Mouse (Mus musculus) forebrain, embryonic 13.5 days (tissue): ENCODE data around the gene Myl3. TPM values are rescaled to one million over a fixed set of nuclear protein-coding genes. Genes with fewer than 3 reads are reported as not detected.

Experiments
- ATAC-seq: fragments of 200-750 bp; cut with Nextera tagmentation; 2 replicates; pipeline ENCODE4 v1.8.0; 2017
- H3K27ac ChIP-seq: fragments of 300-500 bp; sonication (generic); 2 replicates; pipeline ENCODE4 v1.5.1; 2015; ENCODE audit warnings: inconsistent platforms, mild to moderate bottlenecking, moderate library complexity
- H3K27me3 ChIP-seq: fragments of 300-500 bp; sonication (generic); 2 replicates; pipeline ENCODE4 v1.6.1; 2015; ENCODE audit warnings: mild to moderate bottlenecking, inconsistent platforms
- H3K36me3 ChIP-seq: fragments of 300-500 bp; sonication (generic); 2 replicates; pipeline ENCODE4 v1.6.1; 2015; ENCODE audit warnings: mild to moderate bottlenecking, inconsistent platforms; ENCODE audit not compliant: poor library complexity, severe bottlenecking
- H3K4me1 ChIP-seq: fragments of 300-500 bp; sonication (generic); 2 replicates; pipeline ENCODE4 v1.6.1; 2015; ENCODE audit warnings: inconsistent platforms
- H3K4me2 ChIP-seq: fragments of 300-500 bp; sonication (generic); 2 replicates; pipeline ENCODE4 v1.6.1; 2015; ENCODE audit warnings: inconsistent platforms, mild to moderate bottlenecking, moderate library complexity
- H3K4me3 ChIP-seq: fragments of 300-500 bp; sonication (generic); 2 replicates; pipeline ENCODE4 v1.5.1; 2015; ENCODE audit warnings: mild to moderate bottlenecking, inconsistent platforms
- H3K9ac ChIP-seq: fragments of 300-500 bp; sonication (generic); 2 replicates; pipeline ENCODE4 v1.6.1; 2015; ENCODE audit warnings: mild to moderate bottlenecking, inconsistent platforms
- H3K9me3 ChIP-seq: fragments of 300-500 bp; sonication (generic); replicated peaks from 2 replicates; pipeline ENCODE4 v1.6.1; 2016; ENCODE audit warnings: inconsistent platforms
- WGBS: fragments of 180-500 bp; shearing (Covaris S2); methylation state at CpG from one replicate; pipeline ENCODE4 v1.1.7; 2015; 5-methylcytosine and 5-hydroxymethylcytosine counted together
- polyA plus RNA-seq: library from polyadenylated mRNA; unstranded; fragments of >200 nt; fragmentation: Nextera tagmentation; extraction: Ambion mirVana; gene quantifications from 2 replicates; pipeline ENCODE4 v1.2.1, GENCODE M21; 2015

Gene Myl3
- polyA plus RNA-seq, 1 experiment from 2014 or later = 0.40 TPM

- peak overlapping the region; percentile 63 for H3K4me2 ChIP-seq
- peak overlapping the region; percentile 51; the same call in 1 of the 2 replicates for H3K9ac ChIP-seq
- H3K9me3 ChIP-seq = no peaks in the 10 kb centered on the region
- H3K36me3 ChIP-seq = no peaks in the 10 kb centered on the region
- H3K27me3 ChIP-seq = peaks cover 57% of the 10 kb centered on the region
- peak overlapping the region; percentile 40 for H3K4me3 ChIP-seq
- H3K27ac ChIP-seq = no peak overlapping the region
- H3K4me1 ChIP-seq = peaks cover 15% of the 10 kb centered on the region
- ATAC-seq = peak; percentile 50; the same call in 1 of the 2 replicates
- 13% methylated on average over 8 of the region's 8 CpGs for WGBS
Measured at GRCm38 (mm10) chr9:110733102-110733501, 8.6 kb upstream of the Myl3 start.

- Histone ChIP-seq H3K4me3 (no peak overlapping the region), H3K36me3 (no peaks in the 10 kb centered on the region), H3K4me2 (no peak overlapping the region), H3K27me3 (peaks cover 47% of the 10 kb centered on the region), H3K9ac (no peak overlapping the region), H3K9me3 (no peaks in the 10 kb centered on the region), H3K4me1 (peaks cover 15% of the 10 kb centered on the region), H3K27ac (no peak overlapping the region)
- WGBS = 71% methylated on average over 7 of the region's 7 CpGs
- no peak for ATAC-seq
Measured at GRCm38 (mm10) chr9:110734154-110734553, 7.5 kb upstream of the Myl3 start.

GRCm38 (mm10) chr9:110736362-110736761 lies 5.3 kb upstream of the Myl3 start:
- 51% methylated on average over 9 of the region's 9 CpGs for WGBS
- peaks cover 52% of the 10 kb centered on the region for H3K27me3 ChIP-seq
- ATAC-seq = no peak

GRCm38 (mm10) chr9:110738054-110738453 lies 3.6 kb upstream of the Myl3 start:
- no peak overlapping the region for H3K9ac ChIP-seq
- no peak overlapping the region for H3K27ac ChIP-seq
- peaks cover 19% of the 10 kb centered on the region for H3K4me1 ChIP-seq
- H3K36me3 ChIP-seq = no peaks in the 10 kb centered on the region
- no peak overlapping the region for H3K4me2 ChIP-seq
- H3K4me3 ChIP-seq = no peak overlapping the region
- peaks cover 56% of the 10 kb centered on the region for H3K27me3 ChIP-seq
- no peak for ATAC-seq
- WGBS = 15% methylated on average over 1 of the region's 1 CpGs
- H3K9me3 ChIP-seq = no peaks in the 10 kb centered on the region

More at GRCm38 (mm10) chr9:110736362-110736761, 5.3 kb upstream of the Myl3 start:
- Histone ChIP-seq H3K4me3 (no peak overlapping the region), H3K4me2 (no peak overlapping the region), H3K4me1 (peaks cover 16% of the 10 kb centered on the region), H3K9me3 (no peaks in the 10 kb centered on the region), H3K36me3 (no peaks in the 10 kb centered on the region), H3K9ac (no peak overlapping the region), H3K27ac (no peak overlapping the region)

- H3K36me3 ChIP-seq = no peaks in the 10 kb centered on the region
- peaks cover 24% of the 10 kb centered on the region for H3K4me1 ChIP-seq
- H3K9me3 ChIP-seq = no peaks in the 10 kb centered on the region
- WGBS = 91% methylated on average over 7 of the region's 7 CpGs
- no peak for ATAC-seq
- H3K4me2 ChIP-seq = no peak overlapping the region
- no peak overlapping the region for H3K9ac ChIP-seq
- no peak overlapping the region for H3K4me3 ChIP-seq
- peaks cover 58% of the 10 kb centered on the region for H3K27me3 ChIP-seq
- H3K27ac ChIP-seq = no peak overlapping the region
Measured at GRCm38 (mm10) chr9:110739961-110740360, 1.7 kb upstream of the Myl3 start.

DNA sequence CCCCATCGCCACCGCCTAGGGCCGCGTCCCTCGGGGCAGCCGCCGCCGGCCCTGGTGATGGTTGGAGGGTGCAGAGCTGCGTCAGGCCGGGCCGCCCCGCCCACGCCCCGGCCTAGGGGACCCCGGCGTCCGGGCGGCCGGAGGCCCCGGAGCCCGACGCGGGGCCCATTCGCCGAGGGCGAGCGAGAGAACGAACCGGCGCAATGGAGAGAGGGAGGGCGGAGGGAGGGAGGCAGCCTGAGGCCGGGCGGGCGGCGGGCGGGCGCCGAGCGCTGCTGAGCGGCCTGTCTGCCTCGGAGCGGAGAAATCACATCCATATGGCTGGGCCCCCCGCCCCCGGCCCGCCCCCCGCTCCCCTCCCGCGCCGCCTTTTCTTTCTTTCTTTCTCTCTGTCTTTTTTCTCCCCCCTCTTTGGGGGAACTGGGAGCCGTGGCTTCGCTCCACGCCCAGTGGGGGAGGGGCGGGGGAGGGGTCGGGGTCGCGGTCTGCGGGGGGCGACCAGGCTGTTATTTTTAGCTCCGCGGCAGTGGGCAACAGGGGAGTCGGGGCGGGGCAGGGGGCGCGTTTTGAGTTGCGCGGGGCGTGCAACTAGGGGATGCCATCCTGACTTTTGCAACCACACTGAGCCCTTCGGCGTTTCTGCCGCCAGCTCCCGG lies 762 bp downstream of the Myl3 start:
- peak; percentile 77 for ATAC-seq
- peaks cover 61% of the 10 kb centered on the region for H3K27me3 ChIP-seq
- H3K4me2 ChIP-seq = peak overlapping the region; percentile 96
- H3K36me3 ChIP-seq = no peaks in the 10 kb centered on the region
- peak overlapping the region; percentile 75 for H3K9ac ChIP-seq
- peak overlapping the region; percentile 62 for H3K4me3 ChIP-seq
- WGBS = 0% methylated on average over 53 of the region's 71 CpGs
- no peak overlapping the region for H3K27ac ChIP-seq
- H3K4me1 ChIP-seq = peaks cover 24% of the 10 kb centered on the region
- H3K9me3 ChIP-seq = no peaks in the 10 kb centered on the region

DNA sequence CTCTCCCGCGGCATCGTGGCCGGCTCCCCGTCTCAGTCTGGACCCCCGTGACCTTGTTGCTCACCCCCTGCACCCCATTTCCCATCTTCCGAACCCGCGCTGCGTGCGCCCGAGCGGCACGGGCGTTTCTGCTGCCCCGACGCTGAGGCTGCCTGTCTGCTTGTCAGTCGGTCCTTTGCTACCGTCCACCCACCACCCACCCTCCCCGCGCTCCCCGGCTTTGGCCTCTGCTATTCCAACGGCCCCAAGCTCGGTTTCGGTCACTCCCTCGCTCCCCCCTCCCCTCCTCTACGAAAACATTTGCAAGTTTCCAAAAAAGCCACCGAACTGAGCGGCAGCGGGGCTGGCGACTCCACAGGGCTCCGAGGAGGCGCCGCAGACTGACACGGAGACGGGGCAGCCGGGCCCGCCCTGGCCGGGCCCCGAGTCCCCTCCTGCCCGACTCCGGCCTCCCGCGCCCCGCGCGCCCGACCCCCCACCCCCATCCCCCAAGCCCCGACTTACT lies 1.3 kb downstream of the Myl3 start:
- Histone ChIP-seq H3K9me3 (no peaks in the 10 kb centered on the region), H3K4me1 (peaks cover 24% of the 10 kb centered on the region), H3K4me2 (peak overlapping the region; percentile 96), H3K27ac (no peak overlapping the region), H3K27me3 (peaks cover 61% of the 10 kb centered on the region), H3K36me3 (no peaks in the 10 kb centered on the region), H3K9ac (peak overlapping the region; percentile 75), H3K4me3 (peak overlapping the region; percentile 62)
- peak; percentile 53; the same call in 1 of the 2 replicates for ATAC-seq
- under 1% methylated on average over 47 of the region's 49 CpGs for WGBS

DNA sequence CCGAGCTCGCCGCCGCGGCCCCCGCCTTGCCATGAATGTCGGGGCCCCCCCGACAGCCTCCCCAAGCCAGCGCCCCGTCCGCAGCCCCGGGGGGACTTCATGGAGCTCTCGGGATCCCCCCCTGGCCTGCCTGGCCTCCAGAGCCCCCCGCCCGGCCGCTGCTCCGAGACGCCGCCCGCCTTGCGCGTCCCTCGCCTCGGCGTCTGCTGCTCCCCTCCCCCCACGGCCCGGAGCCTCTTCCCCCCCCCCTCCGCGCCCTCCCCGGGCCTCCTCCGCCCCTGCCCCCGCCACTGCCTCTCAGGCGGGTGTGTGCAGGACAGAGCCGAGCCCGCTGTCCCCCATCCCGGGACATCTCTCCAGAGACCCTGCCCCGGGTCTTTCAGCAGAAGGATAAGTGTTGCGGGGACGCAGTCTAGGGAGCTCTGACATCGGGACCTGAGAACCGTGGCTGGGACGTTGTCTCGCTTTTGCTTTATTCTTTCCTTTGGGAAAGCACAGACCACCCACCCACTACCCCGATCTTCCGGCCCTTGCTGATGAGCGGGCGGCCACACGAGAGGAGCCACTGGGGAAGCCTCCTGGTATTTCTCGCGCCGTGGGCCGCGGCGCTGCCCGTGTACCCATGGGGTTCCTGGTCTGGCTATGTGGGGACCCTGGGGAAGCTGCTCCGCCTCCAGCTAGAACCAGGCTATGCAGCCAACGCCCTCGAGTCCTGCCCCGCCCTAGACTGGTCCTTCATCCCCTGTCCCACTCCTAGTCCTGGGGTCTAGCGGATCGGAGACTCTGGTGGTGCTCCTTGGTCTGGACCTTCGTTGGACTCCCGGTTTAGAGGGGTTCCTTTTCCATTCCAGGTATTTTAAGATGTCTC lies 2.0 kb downstream of the Myl3 start:
- ATAC-seq = 0 out of 2 replicates have a peak, but pooled peaks have one; percentile 15
- 4% methylated on average over 48 of the region's 63 CpGs for WGBS
- H3K9me3 ChIP-seq = no peaks in the 10 kb centered on the region
- H3K4me2 ChIP-seq = peak overlapping the region; percentile 96
- peaks cover 63% of the 10 kb centered on the region for H3K27me3 ChIP-seq
- H3K9ac ChIP-seq = peak overlapping the region; percentile 75
- H3K4me1 ChIP-seq = peaks cover 24% of the 10 kb centered on the region
- no peaks in the 10 kb centered on the region for H3K36me3 ChIP-seq
- H3K4me3 ChIP-seq = peak overlapping the region; percentile 62
- no peak overlapping the region for H3K27ac ChIP-seq

DNA sequence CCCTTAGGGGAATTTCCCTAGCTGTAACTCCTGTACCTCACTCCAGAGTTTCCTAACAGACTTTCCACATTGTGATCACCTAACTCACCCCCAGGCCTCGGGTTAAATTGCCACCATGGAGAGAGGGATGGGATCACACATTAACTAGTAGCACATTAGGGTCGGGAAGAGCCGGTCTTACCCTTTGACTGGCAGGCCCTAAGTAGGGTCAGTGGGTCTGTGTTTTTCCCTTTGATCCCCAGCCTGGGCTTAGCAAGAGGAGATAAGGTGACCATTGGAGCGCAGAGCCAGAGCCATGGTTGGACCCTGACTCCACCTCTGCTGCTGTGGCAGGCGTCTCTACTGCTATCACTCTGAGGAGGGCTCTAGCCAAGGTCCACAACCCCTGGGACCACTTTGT lies 4.1 kb downstream of the Myl3 start:
- WGBS = 9% methylated on average over 5 of the region's 5 CpGs
- Histone ChIP-seq H3K9me3 (no peaks in the 10 kb centered on the region), H3K4me1 (peaks cover 24% of the 10 kb centered on the region), H3K27ac (no peak overlapping the region), H3K4me2 (no peak overlapping the region), H3K27me3 (peaks cover 57% of the 10 kb centered on the region), H3K4me3 (no peak overlapping the region), H3K9ac (no peak overlapping the region), H3K36me3 (no peaks in the 10 kb centered on the region)
- ATAC-seq = no peak

- Histone ChIP-seq H3K9me3 (no peaks in the 10 kb centered on the region), H3K4me2 (no peak overlapping the region), H3K27ac (no peak overlapping the region), H3K36me3 (no peaks in the 10 kb centered on the region), H3K27me3 (peaks cover 53% of the 10 kb centered on the region), H3K4me3 (no peak overlapping the region), H3K4me1 (peaks cover 24% of the 10 kb centered on the region), H3K9ac (no peak overlapping the region)
- WGBS = 42% methylated on average over 5 of the region's 5 CpGs
- ATAC-seq = no peak
Measured at GRCm38 (mm10) chr9:110746238-110746637, 4.6 kb downstream of the Myl3 start.

DNA sequence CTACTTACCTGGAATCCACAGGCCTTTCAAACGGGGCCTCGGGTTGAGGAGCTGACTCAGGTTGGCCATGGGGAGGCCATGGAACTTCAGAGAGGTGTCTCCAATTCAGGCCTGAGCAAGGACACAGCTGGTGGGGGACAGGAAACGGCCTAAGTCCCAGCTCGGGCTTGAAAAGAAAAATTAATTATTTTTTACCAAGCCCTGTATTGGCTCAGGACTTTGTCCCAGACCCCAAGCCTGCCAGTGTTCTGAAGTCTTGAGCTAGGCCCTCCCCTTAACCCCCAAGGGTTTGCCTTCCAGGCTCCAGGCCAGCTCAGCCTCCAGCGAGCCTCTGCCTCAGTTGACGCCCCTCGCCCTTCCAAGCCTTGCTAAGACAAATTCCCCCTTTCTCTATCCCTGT lies 5.3 kb downstream of the Myl3 start, which contains the start of gene Pth1r:
Gene Pth1r (minus strand): TSS at position 185 of the 400 bp plus-strand sequence.
- WGBS = 61% methylated on average over 7 of the region's 7 CpGs
- no peak for ATAC-seq
- Histone ChIP-seq H3K4me2 (no peak within 1 kb of the TSS), H3K36me3 (no peaks in the 10 kb centered on the region), H3K4me1 (peaks cover 17% of the 10 kb centered on the region), H3K4me3 (no peak within 1 kb of the TSS), H3K9me3 (no peaks in the 10 kb centered on the region), H3K9ac (no peak within 1 kb of the TSS), H3K27ac (no peak within 1 kb of the TSS), H3K27me3 (peaks cover 45% of the 10 kb centered on the region)

- Histone ChIP-seq H3K4me2 (no peak overlapping the region), H3K27me3 (peaks cover 36% of the 10 kb centered on the region), H3K27ac (no peak overlapping the region), H3K9me3 (no peaks in the 10 kb centered on the region), H3K4me1 (0 out of 2 replicates have a peak, but pooled peaks cover 5% of the 10 kb centered on the region), H3K36me3 (no peaks in the 10 kb centered on the region), H3K4me3 (no peak overlapping the region), H3K9ac (no peak overlapping the region)
- no peak for ATAC-seq
- WGBS = 79% methylated on average over 2 of the region's 2 CpGs
Measured at GRCm38 (mm10) chr9:110748451-110748850, 6.8 kb downstream of the Myl3 start.
